Mouse (Mus musculus) embryonic facial prominence, embryonic 12.5 days (tissue): ENCODE data around the gene Grm7. TPM values are rescaled to one million over a fixed set of nuclear protein-coding genes. Genes with fewer than 3 reads are reported as not detected.

Experiments used
- ATAC-seq: fragments of 200-750 bp; cut with Nextera tagmentation; 2 replicates; pipeline ENCODE4 v1.8.0; 2017; ENCODE audit not compliant: insufficient number of reproducible peaks, insufficient read depth, low FRiP score, low TSS enrichment
- H3K27ac ChIP-seq: fragments of 300-500 bp; sonication (generic); 2 replicates; pipeline ENCODE4 v1.5.1; 2016; ENCODE audit warnings: mild to moderate bottlenecking
- H3K27me3 ChIP-seq: fragments of 300-500 bp; sonication (generic); 2 replicates; pipeline ENCODE4 v1.6.1; 2016; ENCODE audit warnings: mild to moderate bottlenecking, moderate library complexity
- H3K36me3 ChIP-seq: fragments of 300-500 bp; sonication (generic); 2 replicates; pipeline ENCODE4 v1.6.1; 2016; ENCODE audit warnings: mild to moderate bottlenecking
- H3K4me1 ChIP-seq: fragments of 300-500 bp; sonication (generic); 2 replicates; pipeline ENCODE4 v1.6.1; 2016
- H3K4me2 ChIP-seq: fragments of 300-500 bp; sonication (generic); replicated peaks from 2 replicates; pipeline ENCODE4 v1.6.1; 2016; ENCODE audit warnings: mild to moderate bottlenecking, moderate library complexity
- H3K4me3 ChIP-seq: fragments of 300-500 bp; sonication (generic); 2 replicates; pipeline ENCODE4 v1.5.1; 2016; ENCODE audit warnings: mild to moderate bottlenecking
- H3K9ac ChIP-seq: fragments of 300-500 bp; sonication (generic); 2 replicates; pipeline ENCODE4 v1.6.1; 2016; ENCODE audit warnings: mild to moderate bottlenecking, moderate library complexity
- H3K9me3 ChIP-seq: fragments of 300-500 bp; sonication (generic); 2 replicates; pipeline ENCODE4 v1.6.1; 2016; ENCODE audit warnings: mild to moderate bottlenecking, moderate library complexity
- WGBS: fragments of 180-500 bp; shearing (Covaris S2); methylation state at CpG from one replicate; pipeline ENCODE4 v1.1.7; 2016; 5-methylcytosine and 5-hydroxymethylcytosine counted together
- polyA plus RNA-seq: library from polyadenylated mRNA; unstranded; fragments of >200 nt; fragmentation: Nextera tagmentation; extraction: Ambion mirVana; gene quantifications from 2 replicates; pipeline ENCODE4 v1.2.1, GENCODE M21; 2016

The Grm7 gene
- 3.8 and 4.1 TPM in 2 replicates for polyA plus RNA-seq

GRCm38 (mm10) chr6:110645411-110646361 is at the start of gene Grm7:
TSS of gene Grm7 (plus strand) at chr6:110645581.
- under 1% methylated on average over 61 of the region's 65 CpGs for WGBS
- Histone ChIP-seq H3K4me3 (peak within 1 kb of the TSS; percentile 53), H3K4me1 (peaks cover 7% of the 10 kb centered on the region; the same call in 1 of the 2 replicates), H3K36me3 (no peaks in the 10 kb centered on the region), H3K27me3 (peaks cover 51% of the 10 kb centered on the region), H3K4me2 (peak within 1 kb of the TSS; percentile 96), H3K9me3 (no peaks in the 10 kb centered on the region), H3K27ac (no peak within 1 kb of the TSS), H3K9ac (peak within 1 kb of the TSS; percentile 49)
- ATAC-seq = peak; percentile 67

- Histone ChIP-seq H3K36me3 (no peaks in the 10 kb centered on the region), H3K4me2 (peak overlapping the region; percentile 96), H3K4me1 (peaks cover 7% of the 10 kb centered on the region; the same call in 1 of the 2 replicates), H3K27me3 (peaks cover 51% of the 10 kb centered on the region), H3K27ac (no peak overlapping the region), H3K9me3 (no peaks in the 10 kb centered on the region), H3K9ac (peak overlapping the region; percentile 49; the same call in 1 of the 2 replicates), H3K4me3 (peak overlapping the region; percentile 53)
- ATAC-seq = 0 out of 2 replicates have a peak, but pooled peaks have one; percentile 48
- WGBS = 1% methylated on average over 7 of the region's 7 CpGs
These were observed 355 bp upstream of the Grm7 start for GRCm38 (mm10) chr6:110645041-110645410.

- WGBS = 2% methylated on average over 12 of the region's 12 CpGs
- Histone ChIP-seq H3K27me3 (peaks cover 51% of the 10 kb centered on the region), H3K9ac (no peak overlapping the region), H3K9me3 (no peaks in the 10 kb centered on the region), H3K4me3 (peak overlapping the region; percentile 53), H3K4me2 (peak overlapping the region; percentile 96), H3K27ac (no peak overlapping the region), H3K4me1 (peaks cover 7% of the 10 kb centered on the region; the same call in 1 of the 2 replicates), H3K36me3 (no peaks in the 10 kb centered on the region)
- no peak for ATAC-seq
These were observed 1.5 kb downstream of the Grm7 start for GRCm38 (mm10) chr6:110646901-110647300.

GRCm38 (mm10) chr6:110649227-110649626 is 3.8 kb downstream of the Grm7 start:
- H3K27ac ChIP-seq = no peak overlapping the region
- H3K4me2 ChIP-seq = no peak overlapping the region
- H3K36me3 ChIP-seq = no peaks in the 10 kb centered on the region
- H3K9ac ChIP-seq = no peak overlapping the region
- H3K9me3 ChIP-seq = no peaks in the 10 kb centered on the region
- H3K4me1 ChIP-seq = peaks cover 7% of the 10 kb centered on the region; the same call in 1 of the 2 replicates
- WGBS = 83% methylated on average over 1 of the region's 1 CpGs
- H3K27me3 ChIP-seq = peaks cover 42% of the 10 kb centered on the region
- ATAC-seq = no peak
- no peak overlapping the region for H3K4me3 ChIP-seq

- no peak overlapping the region for H3K4me3 ChIP-seq
These were observed 8.1 kb downstream of the Grm7 start for GRCm38 (mm10) chr6:110653361-110654001.

GRCm38 (mm10) chr6:110664436-110664835 is 19.1 kb downstream of the Grm7 start:
- no peaks in the 10 kb centered on the region for H3K9me3 ChIP-seq
- no peaks in the 10 kb centered on the region for H3K27me3 ChIP-seq
- H3K36me3 ChIP-seq = no peaks in the 10 kb centered on the region
- 90% methylated on average over 1 of the region's 1 CpGs for WGBS
- H3K9ac ChIP-seq = no peak overlapping the region
- no peak for ATAC-seq
- no peak overlapping the region for H3K4me2 ChIP-seq
- H3K27ac ChIP-seq = no peak overlapping the region
- no peak overlapping the region for H3K4me3 ChIP-seq
- no peaks in the 10 kb centered on the region for H3K4me1 ChIP-seq

More at GRCm38 (mm10) chr6:110653361-110654001, 8.1 kb downstream of the Grm7 start:
- Histone ChIP-seq H3K9ac (no peak overlapping the region), H3K4me2 (no peak overlapping the region), H3K36me3 (no peaks in the 10 kb centered on the region), H3K27me3 (peaks cover under 1% of the 10 kb centered on the region), H3K4me1 (peaks cover 3% of the 10 kb centered on the region; the same call in 1 of the 2 replicates), H3K27ac (no peak overlapping the region), H3K9me3 (no peaks in the 10 kb centered on the region)
- 67% methylated on average over 5 of the region's 5 CpGs for WGBS
- ATAC-seq = no peak

GRCm38 (mm10) chr6:110668447-110668846 is 23.1 kb downstream of the Grm7 start:
- Histone ChIP-seq H3K4me3 (no peak overlapping the region), H3K9me3 (no peaks in the 10 kb centered on the region), H3K36me3 (no peaks in the 10 kb centered on the region), H3K27ac (no peak overlapping the region), H3K9ac (no peak overlapping the region), H3K27me3 (no peaks in the 10 kb centered on the region), H3K4me1 (no peaks in the 10 kb centered on the region), H3K4me2 (no peak overlapping the region)
- no peak for ATAC-seq
- 67% methylated on average over 5 of the region's 5 CpGs for WGBS

GRCm38 (mm10) chr6:110690954-110691353 is 45.6 kb downstream of the Grm7 start:
- H3K36me3 ChIP-seq = no peaks in the 10 kb centered on the region

GRCm38 (mm10) chr6:110709763-110710162 is 64.4 kb downstream of the Grm7 start:
- no peak for ATAC-seq
- Histone ChIP-seq H3K27me3 (no peaks in the 10 kb centered on the region), H3K4me1 (no peaks in the 10 kb centered on the region), H3K36me3 (no peaks in the 10 kb centered on the region), H3K9me3 (no peaks in the 10 kb centered on the region), H3K9ac (no peak overlapping the region), H3K4me3 (no peak overlapping the region), H3K27ac (no peak overlapping the region), H3K4me2 (no peak overlapping the region)
- 74% methylated on average over 5 of the region's 5 CpGs for WGBS

More at GRCm38 (mm10) chr6:110690954-110691353, 45.6 kb downstream of the Grm7 start:
- H3K27ac ChIP-seq = no peak overlapping the region
- H3K4me1 ChIP-seq = no peaks in the 10 kb centered on the region
- ATAC-seq = no peak
- no peaks in the 10 kb centered on the region for H3K9me3 ChIP-seq
- no peak overlapping the region for H3K9ac ChIP-seq
- no peak overlapping the region for H3K4me2 ChIP-seq
- no peak overlapping the region for H3K4me3 ChIP-seq
- 68% methylated on average over 1 of the region's 1 CpGs for WGBS
- no peaks in the 10 kb centered on the region for H3K27me3 ChIP-seq

- Histone ChIP-seq H3K4me2 (no peak overlapping the region), H3K9me3 (no peaks in the 10 kb centered on the region), H3K9ac (no peak overlapping the region), H3K4me1 (no peaks in the 10 kb centered on the region), H3K36me3 (no peaks in the 10 kb centered on the region), H3K27ac (no peak overlapping the region), H3K4me3 (no peak overlapping the region), H3K27me3 (no peaks in the 10 kb centered on the region)
- 93% methylated on average over 3 of the region's 3 CpGs for WGBS
- ATAC-seq = no peak
These were observed 69.6 kb downstream of the Grm7 start for GRCm38 (mm10) chr6:110714943-110715342.

- ATAC-seq = no peak
- no peak overlapping the region for H3K9ac ChIP-seq
- H3K4me2 ChIP-seq = no peak overlapping the region
- no peaks in the 10 kb centered on the region for H3K27me3 ChIP-seq
- H3K36me3 ChIP-seq = no peaks in the 10 kb centered on the region
- no peaks in the 10 kb centered on the region for H3K9me3 ChIP-seq
- no peak overlapping the region for H3K27ac ChIP-seq
- H3K4me3 ChIP-seq = no peak overlapping the region
- WGBS = 83% methylated on average over 4 of the region's 4 CpGs
- no peaks in the 10 kb centered on the region for H3K4me1 ChIP-seq
These were observed 78.0 kb downstream of the Grm7 start for GRCm38 (mm10) chr6:110723371-110723770.
